Mouse (Mus musculus): Measurements from ENCODE around the gene Kcnip1. TPM values are rescaled to one million over a fixed set of nuclear protein-coding genes. Genes with fewer than 3 reads are reported as not detected.

Gene Kcnip1
- total and polyA plus RNA-seq, 2 experiments, result not detected

DNA sequence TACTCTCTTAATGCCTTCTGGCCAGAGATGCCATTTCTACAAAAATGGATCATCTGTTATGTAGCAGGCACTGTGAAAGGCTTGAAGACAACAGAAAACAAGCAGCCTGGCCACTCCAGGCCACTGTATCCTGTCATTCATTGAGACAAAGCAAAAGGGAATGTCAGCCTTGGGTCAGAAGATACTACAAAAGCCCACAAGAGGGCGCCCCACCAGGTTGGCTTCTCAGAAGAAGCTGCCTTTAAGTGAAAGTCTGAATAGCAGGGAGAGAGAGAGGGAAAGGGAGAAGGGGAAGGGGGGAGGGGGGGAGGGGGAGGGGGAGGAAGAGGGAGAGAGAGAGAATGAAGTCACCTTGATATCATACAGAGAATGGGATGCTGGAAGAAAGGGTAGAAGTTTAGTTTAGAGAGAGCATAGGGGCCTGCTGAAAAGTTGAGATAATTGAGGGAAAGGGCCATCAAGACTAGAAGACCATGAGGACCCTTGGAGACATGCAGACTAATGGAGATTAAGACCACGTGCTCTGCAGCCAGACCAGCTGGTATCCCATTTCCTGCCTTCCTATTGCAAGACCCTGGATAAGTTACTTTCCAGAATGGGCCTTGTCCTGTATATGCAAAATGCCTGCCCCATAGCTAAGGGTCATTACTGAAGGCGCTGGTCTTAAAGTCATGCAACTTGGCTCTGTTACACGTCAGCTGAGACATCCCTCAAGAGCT lies 48.7 kb downstream of the Kcnip1 start:
- Histone ChIP-seq H3K9ac (ENCODE audit: low read depth, low read length) (no peak overlapping the region), H3K4me1 (ENCODE audit: control insufficient read depth, insufficient read depth, low read length) (no peaks in the 10 kb centered on the region), H3K27me3 (ENCODE audit: control insufficient read depth, insufficient read depth, low read length) (no peaks in the 10 kb centered on the region), H3K4me3 (ENCODE audit: insufficient read depth, low read depth, low read length) (no peak overlapping the region), H3K79me2 (ENCODE audit: control insufficient read depth, insufficient read depth, low read length) (no peaks in the 10 kb centered on the region), H3K27ac (replicated peaks; ENCODE audit: insufficient read depth, low read depth, low read length) (no peak overlapping the region), H3K36me3 (ENCODE audit: control insufficient read depth, insufficient read depth, low read length) (no peaks in the 10 kb centered on the region)
- TF ChIP-seq CTCF (IDR thresholded peaks at IDR 0.05; ENCODE audit: low read depth, low read length), result no peak
- TF ChIP-seq POLR2A (IDR thresholded peaks at IDR 0.05; ENCODE audit: extremely low read depth, insufficient read depth, low read length), result no peak
- 73% methylated on average over 4 of the region's 4 CpGs for WGBS
- no peak for DNase-seq (ENCODE audit: extremely low read depth, low read depth, low spot score)

DNA sequence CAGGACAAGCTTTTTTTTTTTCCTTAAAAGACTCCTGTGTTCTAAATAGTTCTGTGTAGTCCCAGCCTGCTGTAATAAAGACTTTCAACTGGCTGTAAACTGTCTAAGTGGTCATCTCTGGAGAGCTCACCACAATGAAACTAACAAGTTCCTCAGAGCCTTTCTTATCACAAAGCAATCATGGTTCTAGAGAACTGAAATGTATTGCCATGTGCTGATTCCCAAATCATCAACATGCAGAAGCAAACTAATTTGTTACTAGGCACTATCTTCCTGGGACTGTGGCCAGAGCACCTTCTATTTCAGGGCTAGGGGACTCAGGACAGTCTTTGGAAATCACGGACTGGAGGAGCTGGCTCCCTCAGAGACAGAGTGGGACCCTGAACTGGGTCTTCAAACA lies 49.4 kb downstream of the Kcnip1 start:
- no peaks in the 10 kb centered on the region for H3K27me3 ChIP-seq (ENCODE audit: control insufficient read depth, insufficient read depth, low read length)
- no peak for DNase-seq (ENCODE audit: extremely low read depth, low read depth, low spot score)
- WGBS, result 68% methylated on average over 1 of the region's 1 CpGs
- H3K79me2 ChIP-seq (ENCODE audit: control insufficient read depth, insufficient read depth, low read length), result no peaks in the 10 kb centered on the region
- no peaks in the 10 kb centered on the region for H3K36me3 ChIP-seq (ENCODE audit: control insufficient read depth, insufficient read depth, low read length)
- no peak for TF ChIP-seq CTCF (IDR thresholded peaks at IDR 0.05; ENCODE audit: low read depth, low read length)
- no peak for TF ChIP-seq POLR2A (IDR thresholded peaks at IDR 0.05; ENCODE audit: extremely low read depth, insufficient read depth, low read length)
- no peaks in the 10 kb centered on the region for H3K4me1 ChIP-seq (ENCODE audit: control insufficient read depth, insufficient read depth, low read length)
- no peak overlapping the region for H3K27ac ChIP-seq (replicated peaks; ENCODE audit: insufficient read depth, low read depth, low read length)
- H3K4me3 ChIP-seq (ENCODE audit: insufficient read depth, low read depth, low read length), result no peak overlapping the region
- no peak overlapping the region for H3K9ac ChIP-seq (ENCODE audit: low read depth, low read length)

DNA sequence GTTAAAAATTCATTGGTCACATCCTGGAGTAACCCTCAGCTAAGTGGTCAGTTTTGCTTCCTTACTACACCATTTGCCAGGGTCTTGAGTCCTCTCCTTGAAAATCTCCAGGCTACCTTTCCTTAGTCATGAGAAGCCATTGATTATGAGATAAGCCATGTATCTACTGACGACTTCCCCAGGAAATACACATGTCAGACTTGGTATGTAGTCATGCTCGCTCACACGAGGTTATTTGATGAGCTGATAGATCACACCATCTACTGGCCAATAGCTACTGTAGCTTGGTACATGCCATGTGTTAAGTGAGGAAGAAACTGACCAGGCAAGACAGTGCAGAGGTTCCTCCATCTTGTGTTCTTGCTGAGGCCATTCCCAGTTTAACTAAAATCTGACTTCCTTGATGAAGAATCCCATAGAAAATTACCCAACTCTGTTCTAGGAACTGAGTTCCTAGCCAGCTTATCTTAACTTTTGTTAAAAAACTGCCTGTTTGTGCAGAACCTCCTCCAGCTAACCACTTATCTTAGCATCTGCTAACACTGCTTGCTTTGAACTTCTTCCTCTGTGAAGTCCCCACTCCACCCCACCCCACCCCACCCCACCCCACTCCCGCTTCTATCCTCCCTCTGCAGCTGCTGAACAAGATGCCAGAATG lies 53.4 kb downstream of the Kcnip1 start:
- DNase-seq (ENCODE audit: extremely low read depth, low read depth, low spot score), result no peak
- Histone ChIP-seq H3K36me3 (ENCODE audit: control insufficient read depth, insufficient read depth, low read length) (no peaks in the 10 kb centered on the region), H3K27ac (replicated peaks; ENCODE audit: insufficient read depth, low read depth, low read length) (no peak overlapping the region), H3K4me1 (ENCODE audit: control insufficient read depth, insufficient read depth, low read length) (no peaks in the 10 kb centered on the region), H3K9ac (ENCODE audit: low read depth, low read length) (no peak overlapping the region), H3K4me3 (ENCODE audit: insufficient read depth, low read depth, low read length) (no peak overlapping the region), H3K79me2 (ENCODE audit: control insufficient read depth, insufficient read depth, low read length) (no peaks in the 10 kb centered on the region), H3K27me3 (ENCODE audit: control insufficient read depth, insufficient read depth, low read length) (no peaks in the 10 kb centered on the region)
- TF ChIP-seq CTCF (IDR thresholded peaks at IDR 0.05; ENCODE audit: low read depth, low read length) (no peak), POLR2A (IDR thresholded peaks at IDR 0.05; ENCODE audit: extremely low read depth, insufficient read depth, low read length) (no peak)
- 68% methylated on average over 4 of the region's 4 CpGs for WGBS

DNA sequence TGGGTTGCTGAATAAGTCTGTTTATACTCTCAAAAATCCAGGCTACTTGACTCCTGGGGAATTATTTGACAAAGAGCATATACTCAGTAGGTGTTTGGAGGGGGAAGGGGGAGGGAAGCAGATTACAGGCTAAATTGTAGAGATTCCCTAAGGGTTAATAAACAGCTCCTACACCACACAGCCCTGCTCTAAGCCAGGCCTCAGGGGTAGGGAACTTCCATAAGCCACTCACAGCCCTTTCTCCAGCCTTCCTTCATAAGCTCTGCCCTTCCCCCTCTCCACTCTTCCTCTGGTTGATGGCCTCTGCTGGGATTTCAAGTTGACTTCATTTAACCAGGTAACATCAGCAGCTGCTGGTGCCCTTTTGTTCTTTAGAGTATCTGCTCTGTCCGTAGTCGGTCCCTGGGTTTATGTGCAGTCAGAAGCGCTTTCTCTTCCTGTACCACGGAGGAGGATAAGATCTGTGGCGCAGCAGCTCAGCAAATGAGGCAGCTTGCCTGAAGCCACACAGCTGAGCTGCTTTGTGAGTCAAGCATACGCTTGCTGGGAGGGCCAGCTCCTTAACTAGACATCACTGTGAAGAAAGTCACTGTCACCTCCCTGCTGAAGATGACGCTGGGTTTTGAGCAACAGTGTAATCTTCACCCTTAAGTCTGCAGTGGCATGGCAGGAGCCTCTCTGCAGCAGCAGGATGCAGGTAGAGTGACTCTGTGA lies 54.2 kb downstream of the Kcnip1 start:
- Histone ChIP-seq H3K36me3 (ENCODE audit: control insufficient read depth, insufficient read depth, low read length) (no peaks in the 10 kb centered on the region), H3K4me1 (ENCODE audit: control insufficient read depth, insufficient read depth, low read length) (no peaks in the 10 kb centered on the region), H3K27ac (replicated peaks; ENCODE audit: insufficient read depth, low read depth, low read length) (no peak overlapping the region), H3K9ac (ENCODE audit: low read depth, low read length) (no peak overlapping the region), H3K4me3 (ENCODE audit: insufficient read depth, low read depth, low read length) (no peak overlapping the region), H3K27me3 (ENCODE audit: control insufficient read depth, insufficient read depth, low read length) (no peaks in the 10 kb centered on the region), H3K79me2 (ENCODE audit: control insufficient read depth, insufficient read depth, low read length) (no peaks in the 10 kb centered on the region)
- TF ChIP-seq CTCF (IDR thresholded peaks at IDR 0.05; ENCODE audit: low read depth, low read length) (no peak), POLR2A (IDR thresholded peaks at IDR 0.05; ENCODE audit: extremely low read depth, insufficient read depth, low read length) (no peak)
- no peak for DNase-seq (ENCODE audit: extremely low read depth, low read depth, low spot score)
- 59% methylated on average over 7 of the region's 7 CpGs for WGBS

DNA sequence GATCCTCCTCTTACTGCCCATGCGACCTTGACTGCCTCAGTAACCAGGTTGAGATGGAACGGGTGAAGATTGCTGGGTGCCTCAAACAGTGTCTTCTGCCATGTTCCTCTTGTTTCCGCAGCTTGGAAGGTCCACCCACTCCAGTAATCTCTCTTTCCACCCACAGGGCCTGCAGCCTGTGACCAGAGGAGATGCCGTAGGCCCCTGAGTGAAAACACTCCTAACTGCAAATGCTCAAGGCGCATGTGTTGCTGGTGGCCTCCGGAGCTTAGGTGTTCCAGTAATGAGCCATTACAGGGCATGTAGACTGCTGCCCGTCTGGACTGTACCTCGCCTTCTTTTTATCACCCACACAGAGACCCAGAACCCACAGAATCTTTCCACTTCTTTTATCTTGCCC lies 55.3 kb downstream of the Kcnip1 start:
- no peak for DNase-seq (ENCODE audit: extremely low read depth, low read depth, low spot score)
- no peaks in the 10 kb centered on the region for H3K27me3 ChIP-seq (ENCODE audit: control insufficient read depth, insufficient read depth, low read length)
- no peaks in the 10 kb centered on the region for H3K79me2 ChIP-seq (ENCODE audit: control insufficient read depth, insufficient read depth, low read length)
- no peaks in the 10 kb centered on the region for H3K36me3 ChIP-seq (ENCODE audit: control insufficient read depth, insufficient read depth, low read length)
- WGBS, result 84% methylated on average over 8 of the region's 8 CpGs
- H3K27ac ChIP-seq (replicated peaks; ENCODE audit: insufficient read depth, low read depth, low read length), result no peak overlapping the region
- H3K9ac ChIP-seq (ENCODE audit: low read depth, low read length), result no peak overlapping the region
- H3K4me3 ChIP-seq (ENCODE audit: insufficient read depth, low read depth, low read length), result no peak overlapping the region
- TF ChIP-seq POLR2A (IDR thresholded peaks at IDR 0.05; ENCODE audit: extremely low read depth, insufficient read depth, low read length) (no peak), CTCF (IDR thresholded peaks at IDR 0.05; ENCODE audit: low read depth, low read length) (no peak)
- H3K4me1 ChIP-seq (ENCODE audit: control insufficient read depth, insufficient read depth, low read length), result no peaks in the 10 kb centered on the region
